Mouse (Mus musculus) megakaryocyte, embryonic 14.5 days (primary cell): ENCODE measurements around the gene Pias4.

Source experiments
- FLI1 ChIP-seq: IDR thresholded peaks from 2 replicates; pipeline ENCODE4 v1.6.1; 2012; ENCODE audit warnings: low read length, inconsistent platforms, mixed read lengths
- GATA1 ChIP-seq: IDR thresholded peaks from 3 replicates; pipeline ENCODE4 v1.6.1; 2012; ENCODE audit warnings: mixed read lengths, low read length, inconsistent platforms, borderline replicate concordance

DNA sequence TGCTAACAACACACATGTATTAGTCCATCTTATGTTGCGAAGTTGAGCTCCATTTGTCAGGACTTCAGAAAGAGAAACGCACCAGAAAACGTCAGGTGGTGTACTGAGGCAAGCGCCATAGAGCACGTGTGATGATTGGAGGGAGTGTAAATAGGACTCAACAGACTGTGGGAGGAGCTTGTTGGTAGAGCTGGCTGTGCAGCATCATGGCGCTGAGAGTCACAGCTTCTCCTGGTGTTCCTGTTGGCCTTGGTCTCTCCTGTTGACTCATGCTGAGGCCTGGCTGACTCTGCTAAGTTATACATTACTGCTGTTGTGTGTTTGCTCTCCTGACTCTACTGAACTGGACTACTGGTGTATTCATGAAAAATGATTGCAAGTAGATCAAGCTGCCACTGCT lies 54.8 kb downstream of the Pias4 start:
- no peak for TF ChIP-seq GATA1
- TF ChIP-seq FLI1, result no peak
